Mouse (Mus musculus) forelimb bud, embryonic 11.5 days (tissue): ENCODE measurements around the gene Olfr670.
"Not testable (repeated sequence)": the region's sequence is repeated elsewhere in the genome, so short reads cannot be mapped to it uniquely, and the experiment has no call there.

Source experiments
- DNase-seq: peaks from one replicate; pipeline ENCODE4 v3.0.0-alpha.2; 2012; ENCODE audit warnings: low read depth, low spot score

The Olfr670 gene

GRCm38 (mm10) chr7:104962520-104962919 lies at the start of gene Olfr670:
Gene Olfr670 (minus strand): TSS chr7:104962620.
- no peak for DNase-seq

GRCm38 (mm10) chr7:105001929-105002328 lies 39.5 kb upstream of the Olfr670 start, which contains the start of gene Olfr672:
Gene Olfr672 (minus strand): TSS chr7:105002029.
- no peak for DNase-seq

- no peak for DNase-seq
Measured at GRCm38 (mm10) chr7:104979026-104979425, 16.6 kb upstream of the Olfr670 start, which contains the start of gene Olfr671. Gene Olfr671 (minus strand): TSS chr7:104979126.

GRCm38 (mm10) chr7:104972507-104972906 lies 10.1 kb upstream of the Olfr670 start:
- DNase-seq = not testable (repeated sequence)

- not testable (repeated sequence) for DNase-seq
Measured at GRCm38 (mm10) chr7:104950234-104950633, 12.2 kb downstream of the Olfr670 start.

- DNase-seq = no peak
Measured at GRCm38 (mm10) chr7:104933940-104934339, 28.5 kb downstream of the Olfr670 start, which contains the start of gene Olfr669. Gene Olfr669 (plus strand): TSS chr7:104934240.

GRCm38 (mm10) chr7:104927957-104928356 lies 34.5 kb downstream of the Olfr670 start, which contains the start of gene Olfr668:
Gene Olfr668 (minus strand): TSS chr7:104928057.
- DNase-seq = no peak

- no peak for DNase-seq
Measured at GRCm38 (mm10) chr7:104921382-104921781, 41.0 kb downstream of the Olfr670 start, which contains the start of gene Olfr667. Gene Olfr667 (minus strand): TSS chr7:104921482.
